Mouse (Mus musculus) embryonic fibroblast, embryonic 13.5 days (primary cell): ENCODE measurements around the gene Ppfia4.

ENCODE experiments used
- CTCF ChIP-seq: IDR thresholded peaks from 2 replicates; pipeline ENCODE4 v1.5.1; 2011; ENCODE audit warnings: mild to moderate bottlenecking, control low read depth, low read length, moderate library complexity, borderline replicate concordance; ENCODE audit not compliant: insufficient read depth
- POLR2A ChIP-seq: IDR thresholded peaks from 2 replicates; pipeline ENCODE4 v1.6.1; 2011; ENCODE audit warnings: low read depth, mild to moderate bottlenecking, control low read depth, low read length, moderate library complexity

GRCm38 (mm10) chr1:134361195-134361856 lies 28.6 kb upstream of the Ppfia4 start:
- TF ChIP-seq POLR2A (no peak), CTCF (no peak)
